Mouse (Mus musculus) right cerebral cortex, postnatal 25 days (tissue): ENCODE measurements at regions not wholly inside any gene's neighbourhood (a gene's known extent, or its start where the extent isn't known, plus 50 kb on each side); places are given as distances from the start of the nearest gene placed in this dataset.

Experiments
- DNase-seq: peaks from one replicate; pipeline ENCODE4 v3.0.0; 2022

DNA sequence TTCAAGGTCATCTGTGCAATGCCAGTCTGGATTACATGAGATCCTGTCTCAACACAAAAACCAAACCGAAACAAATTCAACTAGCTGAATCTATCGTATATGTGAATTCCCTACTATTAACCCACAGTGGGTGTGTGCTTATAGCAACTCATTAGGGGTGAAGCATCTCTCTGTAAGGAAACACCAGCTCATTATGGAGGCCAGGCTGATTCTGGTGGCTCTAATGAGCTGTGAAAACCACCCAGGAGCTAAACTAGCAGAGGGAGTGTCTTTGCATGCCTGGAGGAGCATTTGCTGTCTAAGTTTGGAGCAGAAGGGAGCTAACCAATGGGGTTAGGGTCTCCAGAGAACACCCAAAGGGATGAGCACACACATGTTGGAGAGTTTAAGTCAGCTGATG, 54.1 kb upstream of the Adamts2 start:
- DNase-seq: no peak

GRCm38 (mm10) chr11:50546456-50547144, 55.3 kb upstream of the Adamts2 start:
- peak; percentile 46 for DNase-seq

DNA sequence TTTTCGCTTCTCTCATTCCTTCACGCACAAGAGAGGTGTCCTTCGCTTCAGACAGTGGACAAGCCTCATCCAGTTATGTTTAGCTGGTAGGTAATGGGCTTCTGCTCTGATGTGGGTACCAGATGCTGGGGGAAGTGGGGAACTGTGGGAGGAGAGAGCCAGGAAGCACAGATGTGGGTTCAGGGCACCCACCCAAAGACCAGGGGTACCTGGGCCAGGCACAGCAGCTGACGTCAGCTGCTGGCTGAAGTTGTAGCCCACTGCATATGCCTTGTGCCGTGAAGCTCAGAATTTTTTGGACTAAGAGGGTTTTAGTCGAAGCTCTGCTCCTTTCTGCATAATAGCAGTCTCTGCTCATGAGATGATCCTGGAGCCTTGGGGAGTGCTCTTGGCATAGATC, 56.5 kb upstream of the Adamts2 start:
- DNase-seq: no peak

GRCm38 (mm10) chr11:50540136-50540535, 61.7 kb upstream of the Adamts2 start:
- no peak for DNase-seq

GRCm38 (mm10) chr11:50534266-50534665, 67.6 kb upstream of the Adamts2 start:
- no peak for DNase-seq

- DNase-seq: no peak
Measured at GRCm38 (mm10) chr11:50527923-50528322, 74.0 kb upstream of the Adamts2 start.

DNA sequence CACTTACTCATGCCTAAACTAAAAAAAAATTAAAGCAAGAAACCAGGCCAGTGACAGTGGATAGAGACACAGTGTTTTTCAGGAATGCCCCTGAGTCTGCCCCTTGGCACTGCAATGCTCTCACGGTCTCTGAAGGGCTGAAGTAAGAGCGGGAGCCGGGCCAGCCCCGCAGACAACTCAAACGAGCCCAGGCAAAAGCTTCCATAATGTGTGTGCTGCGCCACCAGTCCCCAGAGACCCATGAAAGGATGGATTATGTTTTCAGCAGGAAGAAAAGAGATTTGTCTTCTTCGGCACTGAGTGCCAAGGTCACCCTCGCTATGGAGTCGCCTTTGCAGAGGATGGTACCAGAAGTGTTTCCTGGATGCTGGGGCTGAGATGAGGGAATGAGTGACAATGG, 81.7 kb upstream of the Adamts2 start:
- no peak for DNase-seq

DNA sequence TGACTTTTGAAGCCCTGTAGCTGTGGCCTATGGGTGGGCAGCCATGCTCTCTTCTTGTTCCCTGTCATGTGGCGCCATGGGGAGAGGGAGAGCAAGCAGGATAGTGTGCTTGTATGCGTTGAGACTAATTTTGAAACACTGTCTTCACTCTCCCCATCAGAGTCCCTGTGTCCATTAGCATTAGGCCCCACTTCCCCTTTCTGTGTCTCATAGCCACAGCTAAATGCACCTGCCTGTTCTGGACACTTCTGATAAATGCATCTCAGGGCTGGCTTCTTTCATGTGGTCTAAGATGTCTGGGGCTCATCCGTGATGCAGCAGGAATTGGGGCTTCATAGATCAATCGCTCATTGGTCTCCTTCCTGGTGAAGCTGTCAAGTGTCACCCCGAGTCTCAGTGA, 77.0 kb upstream of the Rufy1 start:
- no peak for DNase-seq

- DNase-seq: no peak
Measured at GRCm38 (mm10) chr11:50507498-50507824, 76.5 kb upstream of the Rufy1 start.

GRCm38 (mm10) chr11:50506820-50507497, 76.0 kb upstream of the Rufy1 start:
- no peak for DNase-seq

DNA sequence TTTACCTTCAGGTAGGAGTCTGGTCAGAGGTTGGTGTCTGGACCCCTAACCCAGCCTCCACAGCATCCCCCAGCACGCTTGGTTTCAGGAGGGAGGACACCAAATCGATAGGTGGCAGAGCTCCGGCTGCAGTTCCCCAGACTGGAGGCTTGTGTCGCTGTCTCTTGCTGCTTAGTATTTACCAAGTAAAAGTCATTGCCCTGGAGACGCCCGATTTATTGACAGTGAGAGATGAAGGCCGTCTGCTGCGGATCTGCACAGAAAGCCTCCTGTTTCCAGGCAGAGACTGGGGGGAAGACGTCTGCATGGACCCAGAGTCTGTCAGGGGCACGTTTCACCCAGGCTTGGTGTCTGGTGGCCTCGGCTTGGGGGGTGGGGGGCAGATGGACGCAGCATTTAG, 70.4 kb upstream of the Rufy1 start:
- DNase-seq: no peak

DNA sequence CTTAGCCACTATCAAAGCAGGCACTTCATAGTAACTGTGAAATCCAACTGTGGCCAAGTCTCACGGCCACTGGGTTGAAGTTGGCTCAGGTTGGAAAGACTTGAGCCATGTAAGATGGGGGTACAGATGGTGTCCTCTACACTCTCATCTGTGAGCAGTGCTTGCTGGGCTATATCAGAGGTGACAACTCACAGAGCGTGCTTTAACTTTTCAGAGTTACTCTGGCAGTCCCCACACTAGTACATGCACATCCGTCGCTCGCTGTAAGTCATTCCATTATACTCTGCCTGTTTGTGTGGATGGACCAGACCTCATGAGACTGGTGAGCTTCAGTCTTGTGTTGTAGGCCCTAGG, 62.2 kb upstream of the Rufy1 start:
- no peak for DNase-seq

DNA sequence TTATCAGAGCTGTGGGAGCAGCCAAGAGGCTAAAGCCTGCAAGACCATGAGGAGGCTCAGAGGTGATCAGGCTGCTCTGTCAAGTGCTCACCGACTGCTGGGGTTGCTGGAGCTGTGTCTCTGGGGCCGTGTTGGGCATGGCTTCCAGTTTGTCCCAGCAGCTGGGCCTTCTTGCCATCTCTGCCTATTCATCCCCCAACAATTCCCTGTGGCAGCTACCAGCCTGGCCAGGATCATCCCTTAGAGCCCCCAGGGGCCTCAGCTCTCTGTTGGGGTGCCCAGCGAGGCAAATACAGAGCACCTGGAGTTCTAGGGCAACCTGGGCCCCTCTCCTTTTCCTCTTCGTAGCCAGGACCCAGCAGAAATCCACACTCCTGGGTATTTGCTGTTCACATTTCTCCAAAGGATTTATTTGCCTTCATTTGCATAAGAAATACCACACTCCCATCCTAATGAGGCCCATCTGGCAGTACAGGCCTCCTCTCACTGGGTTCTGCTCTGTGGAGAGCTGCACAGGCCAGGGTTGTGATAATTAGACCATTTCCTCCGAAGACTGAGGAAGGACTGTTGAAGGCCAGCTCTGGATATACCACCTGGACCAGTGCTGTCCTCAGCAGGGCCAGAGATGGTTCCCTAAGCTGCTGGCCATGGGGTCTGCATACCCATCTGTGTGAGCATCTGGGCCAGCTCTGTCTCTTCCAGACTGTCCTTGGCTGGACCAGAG, 61.6 kb upstream of the Rufy1 start:
- no peak for DNase-seq

DNA sequence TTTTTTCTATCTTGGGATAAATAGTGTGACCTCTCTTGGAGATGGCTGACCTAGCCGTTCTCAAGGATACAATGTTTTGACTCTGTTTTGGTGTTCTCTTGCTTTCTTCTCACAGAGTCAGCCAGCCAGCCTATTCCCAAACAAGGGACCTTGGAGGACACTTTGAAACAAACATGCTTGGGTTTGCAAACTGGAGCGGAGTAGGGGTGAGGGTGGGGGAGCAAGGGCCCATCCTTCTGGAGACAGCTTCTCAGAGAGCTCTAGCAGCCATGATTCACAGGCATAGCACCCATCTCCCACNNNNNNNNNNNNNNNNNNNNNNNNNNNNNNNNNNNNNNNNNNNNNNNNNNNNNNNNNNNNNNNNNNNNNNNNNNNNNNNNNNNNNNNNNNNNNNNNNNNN, 52.9 kb upstream of the Rufy1 start:
- no peak for DNase-seq

DNA sequence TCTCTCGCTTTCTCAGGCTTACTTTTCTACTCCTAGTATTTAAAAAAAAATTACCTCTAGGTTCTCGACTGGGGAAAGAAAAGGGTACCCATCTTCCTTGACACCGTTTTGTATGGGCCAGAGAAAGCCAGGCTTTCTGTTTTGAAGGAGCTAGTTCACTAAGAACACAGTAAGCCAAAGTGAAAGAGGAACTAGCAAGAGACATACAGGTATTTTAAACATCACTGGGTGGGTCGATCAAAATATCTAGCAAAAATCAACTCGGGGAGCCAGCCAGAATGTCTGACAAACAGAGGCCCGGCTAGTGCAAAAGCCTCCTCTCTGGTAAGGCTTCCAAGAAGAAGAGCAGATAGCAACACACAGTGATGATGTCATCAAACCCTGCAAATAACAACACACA, 52.2 kb upstream of the Rufy1 start:
- no peak for DNase-seq

- DNase-seq: no peak
Measured at GRCm38 (mm10) chr11:50482607-50483006, 51.7 kb upstream of the Rufy1 start.
